Mouse (Mus musculus): Measurements from ENCODE around the gene Akr1d1.

Akr1d1 gene

DNA sequence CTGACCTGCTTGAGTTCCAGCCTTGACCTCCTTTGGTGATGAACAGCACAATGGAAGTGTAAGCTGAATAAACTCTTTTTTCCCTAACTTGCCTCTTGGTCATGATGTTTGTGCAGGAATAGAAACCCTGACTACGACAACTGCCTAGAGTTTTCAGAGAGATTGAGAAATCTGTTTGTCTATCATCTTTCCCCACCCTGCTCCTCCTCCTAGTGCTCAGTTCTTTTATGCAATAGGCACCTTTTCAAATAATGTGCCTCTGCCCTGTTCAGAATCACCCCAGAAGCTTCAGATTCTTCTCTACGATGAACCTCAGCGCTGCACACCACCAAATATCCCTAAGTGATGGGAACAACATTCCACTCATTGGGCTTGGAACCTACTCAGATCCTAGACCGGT lies at the start of gene Akr1d1:
Akr1d1 (plus strand) TSS at position 234 of the 400 bp plus-strand sequence.
- WGBS, result 95% methylated on average over 4 of the region's 4 CpGs

DNA sequence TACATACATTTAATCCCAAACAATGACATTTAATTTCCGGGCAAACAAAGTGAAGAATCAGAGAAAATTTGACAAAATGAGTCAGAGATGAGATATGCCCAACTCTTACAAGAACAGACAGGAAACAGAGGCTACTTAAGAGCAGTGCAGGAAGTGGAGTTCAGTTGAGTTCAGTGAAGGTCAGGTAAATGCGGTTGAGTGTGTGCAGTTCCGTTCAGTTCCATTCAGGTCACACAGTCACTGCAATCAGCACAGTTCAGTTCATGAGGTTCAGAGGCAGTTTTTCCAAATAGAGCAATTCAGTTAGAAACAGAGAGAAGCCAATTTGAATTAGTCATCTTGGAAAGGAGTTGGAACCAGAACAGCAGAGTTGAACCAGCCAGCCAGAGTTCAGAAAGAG lies 48.8 kb upstream of the Akr1d1 start:
- WGBS, result 88% methylated on average over 3 of the region's 3 CpGs

- 68% methylated on average over 5 of the region's 5 CpGs for WGBS
These were observed 46.7 kb upstream of the Akr1d1 start for GRCm38 (mm10) chr6:37483262-37483661.

GRCm38 (mm10) chr6:37484588-37485070 lies 45.3 kb upstream of the Akr1d1 start:
- WGBS, result 26% methylated on average over 1 of the region's 1 CpGs

GRCm38 (mm10) chr6:37486502-37486901 lies 43.5 kb upstream of the Akr1d1 start:
- 91% methylated on average over 4 of the region's 4 CpGs for WGBS

- WGBS, result 85% methylated on average over 3 of the region's 3 CpGs
These were observed 37.7 kb upstream of the Akr1d1 start for GRCm38 (mm10) chr6:37492241-37492640.

GRCm38 (mm10) chr6:37494957-37495356 lies 35.0 kb upstream of the Akr1d1 start:
- WGBS, result 83% methylated on average over 1 of the region's 1 CpGs

GRCm38 (mm10) chr6:37496866-37497265 lies 33.1 kb upstream of the Akr1d1 start:
- 96% methylated on average over 1 of the region's 1 CpGs for WGBS

DNA sequence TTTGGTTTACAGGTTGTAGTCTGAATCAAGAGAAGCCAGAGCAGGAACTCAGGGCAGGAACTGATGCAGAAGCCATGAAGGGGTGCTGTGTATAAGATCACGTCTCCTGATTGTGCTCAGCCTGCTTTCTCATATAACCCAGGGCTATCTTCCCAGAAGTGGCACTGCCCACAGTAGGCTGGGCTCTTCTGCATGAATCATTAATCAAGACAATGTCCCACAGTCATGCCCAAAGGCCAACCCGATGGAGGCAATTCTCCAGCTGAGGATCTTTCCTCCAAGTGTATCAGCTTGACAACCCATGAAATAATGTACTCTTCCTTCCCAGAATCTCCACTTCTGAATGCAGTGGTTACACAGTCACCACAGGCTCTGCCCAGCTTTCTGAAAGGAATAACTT lies 24.4 kb upstream of the Akr1d1 start:
- WGBS, result 75% methylated on average over 2 of the region's 2 CpGs

GRCm38 (mm10) chr6:37506909-37507515 lies 23.0 kb upstream of the Akr1d1 start:
- WGBS, result 84% methylated on average over 3 of the region's 3 CpGs

DNA sequence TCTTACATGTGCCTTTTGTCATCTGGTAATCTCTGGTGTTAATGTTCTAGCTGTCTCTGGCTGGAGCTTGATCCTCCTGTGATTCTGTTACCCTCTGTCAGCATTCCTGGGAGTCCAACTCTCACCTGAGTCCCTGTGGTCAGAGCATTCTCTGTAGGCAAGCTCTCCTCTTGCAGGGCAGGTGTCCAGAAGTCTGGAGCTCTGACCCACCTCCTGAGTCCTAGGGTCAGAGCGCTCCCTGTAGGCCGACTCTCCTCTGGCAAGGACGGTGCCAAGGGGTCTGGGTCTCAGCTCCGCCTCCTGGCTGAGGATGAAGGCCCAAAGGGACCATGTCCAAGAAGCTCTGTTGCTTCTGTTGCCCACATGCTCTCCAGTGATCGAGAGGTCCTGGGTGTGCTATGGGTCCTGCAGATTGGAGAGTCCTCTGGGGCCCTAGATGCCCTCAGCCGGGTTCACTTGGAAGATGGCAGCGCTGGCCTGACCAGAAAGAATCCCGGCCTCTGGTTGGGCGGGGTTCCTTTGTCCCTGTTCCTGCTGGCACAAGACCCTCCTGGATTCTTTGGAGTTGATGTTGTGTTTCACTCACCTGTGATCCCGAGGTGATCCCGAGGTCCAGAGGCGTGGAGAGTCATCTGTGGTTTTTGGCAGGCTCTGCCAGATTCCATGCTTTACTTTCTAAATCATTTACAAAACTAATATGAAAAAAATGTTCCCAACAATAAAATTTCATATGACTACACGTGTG lies 9.2 kb upstream of the Akr1d1 start:
- WGBS, result 92% methylated on average over 13 of the region's 13 CpGs

GRCm38 (mm10) chr6:37532036-37532435 lies 2.1 kb downstream of the Akr1d1 start:
- WGBS, result 92% methylated on average over 3 of the region's 3 CpGs

DNA sequence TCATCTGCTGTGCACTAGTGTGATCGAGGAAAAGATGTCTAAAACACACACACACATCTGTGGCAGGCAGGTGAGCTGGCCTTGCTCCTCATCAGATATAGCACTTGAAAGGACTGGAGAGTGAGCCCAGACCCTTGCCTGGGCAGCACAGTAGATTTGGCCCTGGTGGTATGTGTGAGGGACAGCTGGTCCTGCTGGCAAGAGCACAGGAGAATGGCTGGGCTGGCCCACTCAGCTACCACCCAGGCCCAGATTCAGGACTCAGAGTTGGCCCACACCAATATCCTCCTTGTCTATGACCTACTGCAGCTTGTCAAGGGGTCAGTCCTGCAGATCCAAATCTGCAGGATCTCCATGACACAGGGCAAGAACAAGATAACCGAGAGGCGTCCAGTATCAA lies 6.9 kb downstream of the Akr1d1 start:
- WGBS, result 88% methylated on average over 3 of the region's 3 CpGs

GRCm38 (mm10) chr6:37537801-37538200 lies 7.8 kb downstream of the Akr1d1 start:
- 78% methylated on average over 3 of the region's 3 CpGs for WGBS

GRCm38 (mm10) chr6:37538792-37539191 lies 8.8 kb downstream of the Akr1d1 start:
- WGBS, result 91% methylated on average over 5 of the region's 5 CpGs

GRCm38 (mm10) chr6:37539403-37539802 lies 9.4 kb downstream of the Akr1d1 start:
- 90% methylated on average over 9 of the region's 9 CpGs for WGBS

GRCm38 (mm10) chr6:37540113-37540512 lies 10.1 kb downstream of the Akr1d1 start:
- 67% methylated on average over 3 of the region's 3 CpGs for WGBS

GRCm38 (mm10) chr6:37541171-37541570 lies 11.2 kb downstream of the Akr1d1 start:
- WGBS, result 90% methylated on average over 3 of the region's 3 CpGs

GRCm38 (mm10) chr6:37542145-37542544 lies 12.2 kb downstream of the Akr1d1 start:
- 94% methylated on average over 3 of the region's 3 CpGs for WGBS

DNA sequence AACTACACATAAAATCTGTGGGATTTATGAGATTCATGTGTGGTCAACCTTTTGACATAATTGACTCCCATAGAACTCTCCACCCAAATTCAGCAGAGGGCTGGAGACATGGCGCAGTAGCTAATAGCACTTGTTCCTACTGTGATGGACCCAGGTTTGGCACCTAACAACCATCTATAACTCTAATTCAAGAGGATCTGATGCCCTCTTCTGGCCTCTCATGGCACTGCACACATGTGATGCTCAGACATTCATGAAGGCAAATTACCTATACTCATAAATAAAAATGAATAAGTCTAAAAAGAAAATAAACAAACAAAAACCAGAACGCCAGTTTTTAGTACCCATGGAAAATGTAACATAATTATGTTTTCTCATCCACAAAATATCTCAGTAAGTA lies 22.8 kb downstream of the Akr1d1 start:
- 87% methylated on average over 2 of the region's 2 CpGs for WGBS

- 44% methylated on average over 3 of the region's 3 CpGs for WGBS
These were observed 24.0 kb downstream of the Akr1d1 start for GRCm38 (mm10) chr6:37553926-37554325.

GRCm38 (mm10) chr6:37554327-37554726 lies 24.4 kb downstream of the Akr1d1 start:
- WGBS, result 47% methylated on average over 1 of the region's 1 CpGs

GRCm38 (mm10) chr6:37563861-37564260 lies 33.9 kb downstream of the Akr1d1 start:
- 83% methylated on average over 3 of the region's 3 CpGs for WGBS
